Mouse (Mus musculus) liver, embryonic 15.5 days (tissue): ENCODE data around the gene Vdr. TPM values are rescaled to one million over a fixed set of nuclear protein-coding genes. Genes with fewer than 3 reads are reported as not detected.

ENCODE experiments used
- ATAC-seq: fragments of 200-750 bp; cut with Nextera tagmentation; 2 replicates; pipeline ENCODE4 v1.8.0; 2017; ENCODE audit warnings: moderate number of reproducible peaks, mild to moderate bottlenecking, moderate library complexity; ENCODE audit not compliant: insufficient read depth
- H3K27ac ChIP-seq: fragments of 300-500 bp; sonication (generic); replicated peaks from 2 replicates; pipeline ENCODE4 v1.5.1; 2015; ENCODE audit warnings: mild to moderate bottlenecking, inconsistent platforms
- H3K27me3 ChIP-seq: fragments of 300-500 bp; sonication (generic); 2 replicates; pipeline ENCODE4 v1.6.1; 2015; ENCODE audit warnings: mild to moderate bottlenecking, inconsistent platforms
- H3K36me3 ChIP-seq: fragments of 300-500 bp; sonication (generic); replicated peaks from 2 replicates; pipeline ENCODE4 v1.6.1; 2015; ENCODE audit warnings: moderate library complexity, mild to moderate bottlenecking, inconsistent platforms
- H3K4me1 ChIP-seq: fragments of 300-500 bp; sonication (generic); replicated peaks from 2 replicates; pipeline ENCODE4 v1.6.1; 2015; ENCODE audit warnings: inconsistent platforms
- H3K4me2 ChIP-seq: fragments of 300-500 bp; sonication (generic); 2 replicates; pipeline ENCODE4 v1.6.1; 2015; ENCODE audit warnings: moderate library complexity, mild to moderate bottlenecking, inconsistent platforms
- H3K4me3 ChIP-seq: fragments of 300-500 bp; sonication (generic); replicated peaks from 2 replicates; pipeline ENCODE4 v1.5.1; 2015; ENCODE audit warnings: mild to moderate bottlenecking, inconsistent platforms
- H3K9ac ChIP-seq: fragments of 300-500 bp; sonication (generic); 2 replicates; pipeline ENCODE4 v1.6.1; 2015; ENCODE audit warnings: moderate library complexity, mild to moderate bottlenecking, inconsistent platforms
- H3K9me3 ChIP-seq: fragments of 300-500 bp; sonication (generic); replicated peaks from 2 replicates; pipeline ENCODE4 v1.6.1; 2016; ENCODE audit warnings: inconsistent platforms
- WGBS: fragments of 180-500 bp; shearing (Covaris S2); methylation state at CpG from one replicate; pipeline ENCODE4 v1.1.7; 2015; ENCODE audit warnings: mixed read lengths; ENCODE audit not compliant: insufficient replicate concordance; 5-methylcytosine and 5-hydroxymethylcytosine counted together
- polyA plus RNA-seq: library from polyadenylated mRNA; unstranded; fragments of >200 nt; fragmentation: Nextera tagmentation; extraction: Ambion mirVana; gene quantifications from 2 replicates; pipeline ENCODE4 v1.2.1, GENCODE M21; 2015

The Vdr gene
- polyA plus RNA-seq, 1 experiment from 2014 or later: 0.14 TPM

DNA sequence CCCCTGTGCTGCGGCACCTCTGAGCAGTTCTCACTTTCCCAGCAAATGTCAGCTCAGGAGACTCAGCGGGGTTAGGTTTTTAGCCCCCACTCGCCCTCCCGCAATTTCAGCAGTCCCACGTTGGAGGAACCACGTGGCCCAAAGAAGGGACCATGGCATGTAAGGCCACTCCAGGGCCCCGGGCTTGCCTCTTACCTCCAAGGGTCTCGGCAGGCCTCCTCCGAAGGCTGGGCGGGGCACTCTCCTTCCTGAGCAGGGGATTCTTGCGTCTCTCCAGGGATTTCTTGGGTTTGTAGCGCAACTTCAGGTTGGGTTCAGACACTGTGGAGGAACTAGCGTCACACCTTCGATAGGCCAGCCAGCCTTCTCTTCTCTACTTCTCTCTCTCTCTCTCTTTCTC is 101.2 kb downstream of the Vdr start:
- H3K27ac ChIP-seq: no peak overlapping the region
- H3K4me3 ChIP-seq: no peak overlapping the region
- H3K9ac ChIP-seq: no peak overlapping the region
- H3K36me3 ChIP-seq: peaks cover 15% of the 10 kb centered on the region
- H3K27me3 ChIP-seq: no peaks in the 10 kb centered on the region
- H3K4me1 ChIP-seq: peaks cover 7% of the 10 kb centered on the region; the same call in 1 of the 2 replicates
- H3K4me2 ChIP-seq: no peak overlapping the region
- WGBS: 84% methylated on average over 14 of the region's 14 CpGs
- no peak for ATAC-seq
- no peaks in the 10 kb centered on the region for H3K9me3 ChIP-seq

DNA sequence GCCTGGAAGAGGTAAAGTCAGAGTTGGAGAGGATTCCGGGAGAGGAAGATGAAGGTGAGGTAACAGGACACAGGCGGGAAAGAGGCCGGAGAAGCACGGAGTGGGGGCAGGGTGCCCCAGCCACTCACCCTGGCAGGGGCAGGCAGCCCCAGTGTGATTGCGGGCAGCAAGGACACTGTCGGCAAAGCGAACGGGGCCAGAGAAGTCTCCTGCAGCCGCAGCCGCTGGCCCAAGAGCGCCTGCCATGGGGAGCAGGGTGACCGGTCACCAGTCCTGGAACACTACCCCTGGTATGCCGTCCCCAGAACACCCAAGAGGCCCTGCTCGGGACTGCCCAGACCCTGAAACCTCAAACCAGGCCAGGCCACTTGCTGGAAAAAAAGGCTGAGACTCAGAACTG is 101.9 kb downstream of the Vdr start:
- no peak overlapping the region for H3K27ac ChIP-seq
- peaks cover 15% of the 10 kb centered on the region for H3K36me3 ChIP-seq
- 82% methylated on average over 14 of the region's 14 CpGs for WGBS
- H3K27me3 ChIP-seq: no peaks in the 10 kb centered on the region
- no peak overlapping the region for H3K9ac ChIP-seq
- H3K4me3 ChIP-seq: no peak overlapping the region
- ATAC-seq: no peak
- H3K4me2 ChIP-seq: no peak overlapping the region
- peaks cover 2% of the 10 kb centered on the region; the same call in 1 of the 2 replicates for H3K4me1 ChIP-seq
- H3K9me3 ChIP-seq: no peaks in the 10 kb centered on the region

DNA sequence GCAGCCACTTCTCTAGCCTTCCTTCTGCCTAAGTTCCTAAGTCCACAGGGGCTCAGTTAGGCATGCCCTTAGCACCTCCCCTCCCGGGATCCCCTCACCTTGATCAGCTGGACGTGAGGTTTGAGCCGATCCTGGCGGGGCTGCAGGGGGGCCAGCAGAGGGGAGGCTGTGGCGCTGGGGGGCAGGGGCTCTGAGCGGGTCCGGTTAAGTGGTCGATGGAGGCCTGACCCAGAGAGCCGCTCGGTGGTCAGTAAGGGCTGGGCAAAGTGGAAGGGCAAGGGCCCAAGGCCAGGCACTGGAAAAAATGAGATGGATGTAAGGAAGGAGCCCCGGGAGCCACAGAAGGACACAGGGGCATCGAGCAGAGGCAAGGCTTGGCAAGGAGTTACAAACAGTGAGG is 102.6 kb downstream of the Vdr start:
- Histone ChIP-seq H3K4me2 (no peak overlapping the region), H3K27me3 (no peaks in the 10 kb centered on the region), H3K36me3 (peaks cover 15% of the 10 kb centered on the region), H3K4me3 (no peak overlapping the region), H3K27ac (no peak overlapping the region), H3K4me1 (no peaks in the 10 kb centered on the region), H3K9ac (no peak overlapping the region), H3K9me3 (no peaks in the 10 kb centered on the region)
- WGBS: 77% methylated on average over 12 of the region's 12 CpGs
- no peak for ATAC-seq

Other genes starting within 250 kb of the Vdr start
- gene Rpap3, start 204.8 kb downstream of the Vdr start, polyA plus RNA-seq: 6.5 and 6.9 TPM in 2 replicates
- gene Endou, start 179.3 kb downstream of the Vdr start, polyA plus RNA-seq: 0.10 and 0.18 TPM in 2 replicates
- gene Rapgef3, start 142.7 kb downstream of the Vdr start, polyA plus RNA-seq: 1.7 and 2.1 TPM in 2 replicates
- gene Slc48a1, start 132.1 kb downstream of the Vdr start, polyA plus RNA-seq: 101 and 106 TPM in 2 replicates
- gene Hdac7, start 66.1 kb downstream of the Vdr start, polyA plus RNA-seq: 5.7 and 6.5 TPM in 2 replicates
- gene Tmem106c, start 53.6 kb upstream of the Vdr start, polyA plus RNA-seq: 14.2 and 15.8 TPM in 2 replicates
- gene Col2a1, start 94.1 kb upstream of the Vdr start, polyA plus RNA-seq: 0.48 and 5.3 TPM in 2 replicates
- 22.2 and 24.3 TPM in 2 replicates for gene Pfkm, start 182.0 kb upstream of the Vdr start, polyA plus RNA-seq
- 13.7 and 14.8 TPM in 2 replicates for gene Senp1, start 183.1 kb upstream of the Vdr start, polyA plus RNA-seq